11 mouse cellular contexts compared by ENCODE assay signal in genomic region chr4:137396641-137397525, GRCm38 (mm10). TPM values are rescaled to one million over a fixed set of nuclear protein-coding genes. Genes with fewer than 3 reads are reported as not detected.
DNase-seq lines count a peak whose midpoint lies in the region; ATAC-seq lines count a peak whose summit lies in the region.
"Had no signal": no experiment of that assay in that cellular context is flagged by ENCODE, and none has a peak within 500 bp of the region (broad histone marks: within the 10 kb centered on the region; RNA-seq: fewer than 3 reads in every experiment).

No protein-coding gene starts in this region.

- H3K4me1 ChIP-seq in heart, embryonic 11.5 days (ENCODE audit: control insufficient read depth, insufficient read depth, low read length) = no peaks in the 10 kb centered on the region
- H3K4me1 ChIP-seq: neural tube, embryonic 13.5 days had no signal

- H3K36me3 ChIP-seq in heart, embryonic 11.5 days (ENCODE audit: control insufficient read depth, insufficient read depth, low read length) = no peaks in the 10 kb centered on the region
- H3K36me3 ChIP-seq: neural tube, embryonic 13.5 days had no signal

- H3K4me3 ChIP-seq in heart, embryonic 11.5 days (ENCODE audit: low read depth, low read length) = no peak overlapping the region
- H3K4me3 ChIP-seq: neural tube, embryonic 13.5 days had no signal

- DNase-seq in heart, adult 18-20 months = peak; percentile 78 to 87
- peak; percentile 80 for DNase-seq in MN1 (ENCODE audit: low spot score)
- DNase-seq in cerebellum, adult 9-10 months = peak; percentile 83
- peak; percentile 31 to 49 for DNase-seq in kidney, postnatal 25 days
- DNase-seq in layer of hippocampus, adult 18-20 months (ENCODE audit: low spot score in 2 of 2) = no peak
- no peak for DNase-seq in layer of hippocampus, adult 8-10 months (ENCODE audit: low spot score in 2 of 2)
- DNase-seq: thymus, postnatal 4 days had no signal

- no peak overlapping the region for H3K9ac ChIP-seq in heart, embryonic 11.5 days (ENCODE audit: low read depth, low read length)
- H3K9ac ChIP-seq: neural tube, embryonic 13.5 days had no signal

- H3K4me2 ChIP-seq in heart, embryonic 11.5 days = no peak overlapping the region
- H3K4me2 ChIP-seq: neural tube, embryonic 13.5 days had no signal

- ATAC-seq in heart, embryonic 11.5 days (replicated peaks; ENCODE audit: insufficient number of reproducible peaks, low FRiP score, low TSS enrichment) = no peak
- ATAC-seq in megakaryocyte, adult 5-6 weeks (ENCODE audit: poor library complexity, severe bottlenecking) = no peak

- H3K27me3 ChIP-seq in heart, embryonic 11.5 days (ENCODE audit: control insufficient read depth, insufficient read depth, low read length) = no peaks in the 10 kb centered on the region
- H3K27me3 ChIP-seq: neural tube, embryonic 13.5 days had no signal

- no peak overlapping the region for H3K27ac ChIP-seq in heart, embryonic 11.5 days (ENCODE audit: low read depth, low read length)
- H3K27ac ChIP-seq: neural tube, embryonic 13.5 days had no signal

- H3K9me3 ChIP-seq in heart, embryonic 11.5 days (replicated peaks; ENCODE audit: control insufficient read depth, low read length) = no peaks in the 10 kb centered on the region
- H3K9me3 ChIP-seq: neural tube, embryonic 13.5 days had no signal

- WGBS in heart, embryonic 11.5 days (ENCODE audit: insufficient replicate concordance) = 65% methylated on average over 15 of the region's 15 CpGs

RNA-seq across cellular contexts. Expression of gene Cela3a, which starts 12.7 kb away (rescaled TPM):
- not detected for total RNA-seq in heart, adult 18-20 months (2021)
- polyA plus RNA-seq in heart, embryonic 11.5 days (2014; fragmentation: Nextera tagmentation; extraction: Ambion mirVana) = not detected in 2 replicates
- total RNA-seq in layer of hippocampus, adult 18-20 months (2021) = not detected
- total RNA-seq in megakaryocyte, adult 5-6 weeks (2015) = not detected in 2 replicates
- not detected in 2 replicates for total RNA-seq in megakaryocyte, adult 5-6 weeks (2017)
- not detected for total RNA-seq in layer of hippocampus, adult 8-10 months (2022)
- polyA plus RNA-seq: liver, embryonic 16.5 days; neural tube, embryonic 13.5 days had no signal

RNA-seq across cellular contexts. Expression of gene Cela3b, which starts 33.5 kb away (rescaled TPM):
- not detected for total RNA-seq in heart, adult 18-20 months (2021)
- polyA plus RNA-seq in heart, embryonic 11.5 days (2014; fragmentation: Nextera tagmentation; extraction: Ambion mirVana) = not detected in 2 replicates
- not detected for total RNA-seq in layer of hippocampus, adult 18-20 months (2021)
- 0.30 TPM in 1 of 2 replicates, not detected in the other for total RNA-seq in megakaryocyte, adult 5-6 weeks (2015)
- total RNA-seq in megakaryocyte, adult 5-6 weeks (2017) = 1.7 TPM in 1 of 2 replicates, not detected in the other
- not detected for total RNA-seq in layer of hippocampus, adult 8-10 months (2022)
- polyA plus RNA-seq: neural tube, embryonic 13.5 days had no signal

RNA-seq across cellular contexts. Expression of gene Cdc42, which starts 39.4 kb away (rescaled TPM):
- total RNA-seq in heart, adult 18-20 months (2021) = 100 to 1,000 TPM; 143 to 147 TPM
- 525 and 599 TPM in 2 replicates for polyA plus RNA-seq in heart, embryonic 11.5 days (2014; fragmentation: Nextera tagmentation; extraction: Ambion mirVana)
- total RNA-seq in layer of hippocampus, adult 18-20 months (2021) = 100 to 1,000 TPM; 285 to 289 TPM
- 1,134 and 1,141 TPM in 2 replicates for total RNA-seq in megakaryocyte, adult 5-6 weeks (2015)
- total RNA-seq in megakaryocyte, adult 5-6 weeks (2017) = 1,082 and 1,090 TPM in 2 replicates
- 100 to 1,000 TPM; 300 to 325 (median 301) TPM for total RNA-seq in layer of hippocampus, adult 8-10 months (2022)

RNA-seq across cellular contexts. Expression of gene 1700013G24Rik, which starts 56.2 kb away (rescaled TPM):
- total RNA-seq in heart, adult 18-20 months (2021) = not detected
- not detected in 2 replicates for polyA plus RNA-seq in heart, embryonic 11.5 days (2014; fragmentation: Nextera tagmentation; extraction: Ambion mirVana)
- total RNA-seq in layer of hippocampus, adult 18-20 months (2021) = not detected
- not detected in 2 replicates for total RNA-seq in megakaryocyte, adult 5-6 weeks (2015)
- not detected in 2 replicates for total RNA-seq in megakaryocyte, adult 5-6 weeks (2017)
- total RNA-seq in layer of hippocampus, adult 8-10 months (2022) = not detected
- polyA plus RNA-seq: liver, embryonic 16.5 days; neural tube, embryonic 13.5 days had no signal

Comparison
In these comparisons a context has a peak if more than half of its experiments do, and no peak if none do; other contexts are left out.
1. DNase-seq: peak in heart, adult 18-20 months (2 of 2), MN1 (single experiment), cerebellum, adult 9-10 months (single experiment) and kidney, postnatal 25 days (2 of 2); none in layer of hippocampus, adult 18-20 months (0 of 2) and layer of hippocampus, adult 8-10 months (0 of 2).